Mouse (Mus musculus): Measurements from ENCODE around the gene Rad51b. TPM values are rescaled to one million over a fixed set of nuclear protein-coding genes. Genes with fewer than 3 reads are reported as not detected.

Rad51b gene
- polyA plus RNA-seq, 1 experiment from 2014 or later, result 4.4 TPM

DNA sequence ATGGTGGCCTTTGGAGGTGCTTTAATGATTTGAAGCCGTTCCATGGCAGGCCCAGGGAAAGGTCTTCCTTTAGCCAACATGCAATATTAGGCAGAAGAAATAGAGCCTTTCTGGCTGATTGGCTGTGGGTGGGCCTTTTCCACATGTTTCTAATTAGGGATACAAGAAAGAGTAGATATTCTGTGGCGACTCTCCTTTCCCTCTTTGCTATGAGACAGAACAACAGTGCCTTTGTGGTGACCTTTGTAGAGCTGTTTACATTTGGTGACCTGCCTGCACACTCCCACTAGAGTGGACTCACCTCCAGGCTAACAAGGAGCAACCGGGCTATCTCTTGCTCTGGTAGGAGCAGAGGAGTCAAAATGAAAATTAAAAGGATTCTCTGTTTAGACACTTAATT is 386.3 kb downstream of the Rad51b start:
- Histone ChIP-seq H3K9ac (ENCODE audit: low read depth, low read length) (no peak overlapping the region), H3K4me3 (ENCODE audit: low read depth, low read length) (no peak overlapping the region), H3K27me3 (ENCODE audit: control insufficient read depth, insufficient read depth, low read depth, low read length) (no peaks in the 10 kb centered on the region), H3K27ac (ENCODE audit: low read length) (peak overlapping the region; percentile 30; the same call in 1 of the 2 replicates), H3K4me1 (ENCODE audit: control insufficient read depth, low read depth, low read length) (peaks cover 7% of the 10 kb centered on the region), H3K9me3 (replicated peaks; ENCODE audit: control insufficient read depth, low read length) (no peaks in the 10 kb centered on the region), H3K36me3 (ENCODE audit: control insufficient read depth, insufficient read depth) (no peaks in the 10 kb centered on the region), H3K4me2 (ENCODE audit: low read depth, low read length) (no peak overlapping the region)
- peak; percentile 81 for ATAC-seq (ENCODE audit: low read depth)
- 55% methylated on average over 3 of the region's 3 CpGs for WGBS (ENCODE audit: insufficient replicate concordance)

DNA sequence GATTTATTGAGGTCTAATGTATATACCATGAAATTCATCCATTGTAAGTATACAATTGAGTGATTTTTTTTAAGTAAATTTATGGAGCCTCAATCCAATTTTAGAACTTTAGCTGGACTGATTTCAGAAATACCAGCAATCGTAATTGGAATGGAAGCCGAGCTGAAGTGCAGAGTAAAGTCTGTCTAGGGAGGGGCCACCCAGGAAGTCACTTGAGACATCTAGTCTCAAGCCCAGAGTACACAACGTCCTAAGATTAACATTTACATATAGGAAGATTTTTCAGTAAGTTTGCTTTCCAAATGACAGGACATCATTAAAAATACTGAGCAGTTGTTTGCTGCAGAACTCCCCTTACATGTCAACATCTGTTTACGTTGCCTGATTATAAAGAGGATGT is 386.7 kb downstream of the Rad51b start:
- H3K9ac ChIP-seq (ENCODE audit: low read depth, low read length), result no peak overlapping the region
- no peak overlapping the region for H3K27ac ChIP-seq (ENCODE audit: low read length)
- H3K9me3 ChIP-seq (replicated peaks; ENCODE audit: control insufficient read depth, low read length), result no peaks in the 10 kb centered on the region
- H3K4me2 ChIP-seq (ENCODE audit: low read depth, low read length), result no peak overlapping the region
- H3K4me1 ChIP-seq (ENCODE audit: control insufficient read depth, low read depth, low read length), result peaks cover 7% of the 10 kb centered on the region
- WGBS (ENCODE audit: insufficient replicate concordance), result 52% methylated on average over 4 of the region's 4 CpGs
- ATAC-seq (ENCODE audit: low read depth), result no peak
- no peaks in the 10 kb centered on the region for H3K27me3 ChIP-seq (ENCODE audit: control insufficient read depth, insufficient read depth, low read depth, low read length)
- H3K36me3 ChIP-seq (ENCODE audit: control insufficient read depth, insufficient read depth), result no peaks in the 10 kb centered on the region
- no peak overlapping the region for H3K4me3 ChIP-seq (ENCODE audit: low read depth, low read length)

DNA sequence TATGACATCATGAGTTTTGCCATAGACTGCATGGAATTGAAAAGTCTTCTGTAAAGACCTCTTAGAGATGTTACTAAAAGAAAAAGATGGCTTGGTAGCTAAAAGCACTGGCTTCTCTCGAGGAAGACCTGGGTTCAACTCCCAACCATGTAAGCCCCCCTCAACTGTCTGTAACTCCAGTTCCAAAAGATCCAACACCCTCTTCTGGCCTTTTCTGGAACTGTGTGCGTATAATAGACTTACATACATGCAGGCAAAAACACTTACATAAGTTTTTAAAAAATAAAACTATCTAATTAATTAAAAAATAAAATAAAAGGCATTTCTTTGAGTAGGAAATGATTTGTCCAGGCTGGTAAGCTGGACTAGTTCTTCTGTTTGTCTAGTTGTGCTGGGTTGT is 387.3 kb downstream of the Rad51b start:
- WGBS (ENCODE audit: insufficient replicate concordance), result 61% methylated on average over 2 of the region's 2 CpGs
- peaks cover 7% of the 10 kb centered on the region for H3K4me1 ChIP-seq (ENCODE audit: control insufficient read depth, low read depth, low read length)
- no peaks in the 10 kb centered on the region for H3K27me3 ChIP-seq (ENCODE audit: control insufficient read depth, insufficient read depth, low read depth, low read length)
- no peak overlapping the region for H3K27ac ChIP-seq (ENCODE audit: low read length)
- no peak overlapping the region for H3K4me3 ChIP-seq (ENCODE audit: low read depth, low read length)
- no peak overlapping the region for H3K9ac ChIP-seq (ENCODE audit: low read depth, low read length)
- no peak for ATAC-seq (ENCODE audit: low read depth)
- H3K9me3 ChIP-seq (replicated peaks; ENCODE audit: control insufficient read depth, low read length), result no peaks in the 10 kb centered on the region
- no peak overlapping the region for H3K4me2 ChIP-seq (ENCODE audit: low read depth, low read length)
- no peaks in the 10 kb centered on the region for H3K36me3 ChIP-seq (ENCODE audit: control insufficient read depth, insufficient read depth)

DNA sequence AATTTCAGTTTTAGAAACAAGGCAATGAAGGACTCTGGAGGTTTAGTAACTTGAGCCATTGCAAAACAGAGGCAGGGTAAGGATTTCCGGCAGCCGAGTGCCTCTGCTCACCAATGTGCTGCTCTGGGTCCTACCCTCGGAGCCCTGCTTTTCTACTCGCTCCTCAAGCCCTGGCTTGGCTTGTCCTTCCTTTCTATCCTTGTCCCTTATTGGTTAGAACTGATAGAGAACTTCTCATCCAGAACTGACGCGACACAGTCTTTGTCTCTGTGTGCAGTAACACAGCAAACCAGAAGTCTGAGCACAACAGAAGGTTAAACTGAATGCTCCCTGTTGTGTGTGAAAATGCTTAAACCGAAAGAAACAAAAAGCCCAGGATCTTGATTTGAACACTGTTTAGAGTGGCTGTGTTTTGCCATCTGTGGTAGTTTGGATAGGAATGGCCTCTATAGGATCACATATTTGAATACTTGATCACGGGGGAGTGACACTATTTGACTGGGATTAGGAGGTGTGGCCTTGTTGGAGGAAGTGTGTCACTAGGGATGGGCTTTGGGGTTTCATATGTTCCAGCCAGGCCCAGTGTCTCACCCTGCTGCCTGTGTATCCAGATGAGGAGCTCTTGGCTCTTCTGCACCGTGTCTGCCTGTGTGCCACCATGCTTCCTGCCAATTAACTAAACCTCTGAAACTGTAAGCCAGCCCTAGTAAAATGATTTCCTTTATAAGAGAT is 389.7 kb downstream of the Rad51b start:
- Histone ChIP-seq H3K9ac (ENCODE audit: low read depth, low read length) (no peak overlapping the region), H3K27ac (ENCODE audit: low read length) (no peak overlapping the region), H3K4me1 (ENCODE audit: control insufficient read depth, low read depth, low read length) (peaks cover 7% of the 10 kb centered on the region), H3K9me3 (replicated peaks; ENCODE audit: control insufficient read depth, low read length) (no peaks in the 10 kb centered on the region), H3K4me2 (ENCODE audit: low read depth, low read length) (no peak overlapping the region), H3K36me3 (ENCODE audit: control insufficient read depth, insufficient read depth) (no peaks in the 10 kb centered on the region), H3K4me3 (ENCODE audit: low read depth, low read length) (no peak overlapping the region), H3K27me3 (ENCODE audit: control insufficient read depth, insufficient read depth, low read depth, low read length) (no peaks in the 10 kb centered on the region)
- whole genome bisulfite sequencing (ENCODE audit: insufficient replicate concordance), result 65% methylated on average over 9 of the region's 9 CpGs
- ATAC-seq (ENCODE audit: low read depth), result no peak

DNA sequence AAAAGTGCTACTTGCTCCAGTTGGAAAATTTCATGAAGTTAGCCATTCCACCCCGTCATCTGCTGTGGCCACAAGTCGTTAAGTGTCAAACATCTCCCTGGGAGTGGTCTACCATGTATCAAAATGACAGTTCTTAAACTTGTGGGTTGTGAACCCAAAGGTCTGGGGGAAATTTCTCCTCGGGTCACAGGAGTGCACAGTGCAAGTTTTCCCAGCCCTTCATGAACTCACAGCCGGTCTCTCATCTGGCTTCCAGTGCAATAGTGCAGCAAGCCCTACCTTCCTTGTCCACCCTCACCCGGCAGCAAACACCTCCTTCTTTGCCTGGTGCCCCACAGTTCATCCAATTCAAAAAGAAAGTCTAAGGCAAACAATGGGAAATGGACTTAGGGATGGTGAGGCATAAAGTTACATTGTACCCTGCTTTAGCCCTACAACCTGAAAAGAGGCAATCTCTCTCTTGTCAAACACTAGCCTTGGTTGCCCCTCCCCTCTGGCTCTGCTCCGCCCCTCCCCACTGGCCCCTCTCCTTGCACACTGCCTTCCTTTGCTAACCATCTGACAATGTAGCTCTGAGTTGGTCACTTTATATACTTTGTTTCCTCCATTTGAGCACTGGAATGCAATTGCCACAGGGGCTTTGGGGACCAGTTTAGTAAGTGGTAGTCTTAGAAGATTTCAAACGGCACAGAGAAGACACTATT is 390.8 kb downstream of the Rad51b start:
- ATAC-seq (ENCODE audit: low read depth), result no peak
- no peak overlapping the region for H3K27ac ChIP-seq (ENCODE audit: low read length)
- WGBS (ENCODE audit: insufficient replicate concordance), result 40% methylated on average over 7 of the region's 7 CpGs

DNA sequence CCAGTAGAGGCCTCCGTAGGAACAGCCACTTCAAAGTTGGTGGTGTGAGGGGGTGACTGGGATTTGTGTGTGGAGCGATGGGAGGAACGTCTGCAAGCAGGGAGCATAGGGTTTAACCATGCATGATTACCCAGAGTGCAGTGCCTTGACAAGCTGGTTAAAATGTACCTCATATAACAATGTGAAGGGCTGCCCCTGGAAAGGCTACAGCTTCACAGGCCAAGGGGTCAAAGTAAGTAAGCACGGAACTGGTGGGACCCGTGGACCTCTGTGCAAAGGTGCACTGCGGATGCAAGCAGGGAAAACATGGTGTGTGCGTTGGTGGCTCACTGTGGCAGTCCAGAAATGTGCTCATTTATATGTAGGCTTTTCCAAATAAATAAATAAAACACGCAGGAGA is 392.2 kb downstream of the Rad51b start:
- ATAC-seq (ENCODE audit: low read depth), result peak; percentile 87
- H3K4me1 ChIP-seq (ENCODE audit: control insufficient read depth, low read depth, low read length), result peaks cover 3% of the 10 kb centered on the region
- no peak overlapping the region for H3K4me2 ChIP-seq (ENCODE audit: low read depth, low read length)
- H3K4me3 ChIP-seq (ENCODE audit: low read depth, low read length), result no peak overlapping the region
- no peaks in the 10 kb centered on the region for H3K9me3 ChIP-seq (replicated peaks; ENCODE audit: control insufficient read depth, low read length)
- H3K27me3 ChIP-seq (ENCODE audit: control insufficient read depth, insufficient read depth, low read depth, low read length), result no peaks in the 10 kb centered on the region
- peak overlapping the region; percentile 21; the same call in 1 of the 2 replicates for H3K27ac ChIP-seq (ENCODE audit: low read length)
- no peaks in the 10 kb centered on the region for H3K36me3 ChIP-seq (ENCODE audit: control insufficient read depth, insufficient read depth)
- H3K9ac ChIP-seq (ENCODE audit: low read depth, low read length), result no peak overlapping the region
- 73% methylated on average over 8 of the region's 8 CpGs for WGBS (ENCODE audit: insufficient replicate concordance)

More for the DNA sequence above, 390.8 kb downstream of the Rad51b start:
- Histone ChIP-seq H3K4me3 (ENCODE audit: low read depth, low read length) (no peak overlapping the region), H3K4me2 (ENCODE audit: low read depth, low read length) (no peak overlapping the region), H3K4me1 (ENCODE audit: control insufficient read depth, low read depth, low read length) (peaks cover 7% of the 10 kb centered on the region), H3K9ac (ENCODE audit: low read depth, low read length) (no peak overlapping the region), H3K9me3 (replicated peaks; ENCODE audit: control insufficient read depth, low read length) (no peaks in the 10 kb centered on the region), H3K36me3 (ENCODE audit: control insufficient read depth, insufficient read depth) (no peaks in the 10 kb centered on the region), H3K27me3 (ENCODE audit: control insufficient read depth, insufficient read depth, low read depth, low read length) (no peaks in the 10 kb centered on the region)

DNA sequence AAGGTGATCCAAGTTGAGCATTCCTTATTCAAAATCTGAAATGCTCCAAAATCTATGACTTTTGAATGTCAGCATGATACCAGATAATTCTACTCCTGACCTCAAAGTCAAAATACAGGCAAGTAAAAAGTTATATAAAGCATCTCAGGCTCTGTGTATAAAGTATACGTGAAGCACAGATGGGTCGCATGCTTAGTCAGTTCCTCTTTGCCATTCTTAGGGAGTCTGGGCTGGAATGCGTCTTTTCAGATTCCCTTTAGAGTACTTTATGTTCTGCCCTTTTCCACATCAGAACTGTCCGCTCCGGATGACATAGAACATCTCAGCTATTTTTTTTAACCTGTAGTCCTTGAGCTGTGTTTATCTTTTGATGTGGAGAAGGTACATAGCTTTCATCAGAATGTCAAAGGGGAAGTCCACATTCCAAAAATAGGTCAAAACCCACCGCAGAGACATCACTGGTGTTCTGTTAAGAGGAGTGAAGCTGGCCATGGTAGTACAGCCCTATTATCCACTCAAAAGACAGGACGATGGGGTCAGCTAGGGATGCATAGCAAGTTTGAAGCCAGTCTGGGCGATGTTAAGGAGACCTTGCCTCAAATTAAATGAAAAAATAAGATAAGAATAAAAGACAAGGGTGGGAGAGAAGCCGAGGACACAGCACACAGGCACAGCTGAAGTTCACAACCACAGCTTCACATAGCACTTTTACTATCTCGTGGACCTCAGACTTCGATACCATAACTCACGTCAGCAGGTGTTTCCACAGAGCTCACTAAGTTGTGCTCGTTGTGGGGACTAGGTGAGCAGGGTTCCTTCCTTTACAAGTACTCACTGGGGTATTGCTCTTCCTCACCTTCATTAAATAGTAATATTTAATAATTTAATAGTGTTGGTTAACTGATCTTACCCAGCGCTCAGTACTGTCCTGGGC is 395.1 kb downstream of the Rad51b start:
- H3K4me1 ChIP-seq (ENCODE audit: control insufficient read depth, low read depth, low read length), result peaks cover 3% of the 10 kb centered on the region
- H3K36me3 ChIP-seq (ENCODE audit: control insufficient read depth, insufficient read depth), result no peaks in the 10 kb centered on the region
- no peak overlapping the region for H3K9ac ChIP-seq (ENCODE audit: low read depth, low read length)
- WGBS (ENCODE audit: insufficient replicate concordance), result 25% methylated on average over 14 of the region's 14 CpGs
- H3K27me3 ChIP-seq (ENCODE audit: control insufficient read depth, insufficient read depth, low read depth, low read length), result no peaks in the 10 kb centered on the region
- H3K4me2 ChIP-seq (ENCODE audit: low read depth, low read length), result no peak overlapping the region
- no peak for ATAC-seq (ENCODE audit: low read depth)
- no peak overlapping the region for H3K4me3 ChIP-seq (ENCODE audit: low read depth, low read length)
- no peaks in the 10 kb centered on the region for H3K9me3 ChIP-seq (replicated peaks; ENCODE audit: control insufficient read depth, low read length)
- H3K27ac ChIP-seq (ENCODE audit: low read length), result no peak overlapping the region

DNA sequence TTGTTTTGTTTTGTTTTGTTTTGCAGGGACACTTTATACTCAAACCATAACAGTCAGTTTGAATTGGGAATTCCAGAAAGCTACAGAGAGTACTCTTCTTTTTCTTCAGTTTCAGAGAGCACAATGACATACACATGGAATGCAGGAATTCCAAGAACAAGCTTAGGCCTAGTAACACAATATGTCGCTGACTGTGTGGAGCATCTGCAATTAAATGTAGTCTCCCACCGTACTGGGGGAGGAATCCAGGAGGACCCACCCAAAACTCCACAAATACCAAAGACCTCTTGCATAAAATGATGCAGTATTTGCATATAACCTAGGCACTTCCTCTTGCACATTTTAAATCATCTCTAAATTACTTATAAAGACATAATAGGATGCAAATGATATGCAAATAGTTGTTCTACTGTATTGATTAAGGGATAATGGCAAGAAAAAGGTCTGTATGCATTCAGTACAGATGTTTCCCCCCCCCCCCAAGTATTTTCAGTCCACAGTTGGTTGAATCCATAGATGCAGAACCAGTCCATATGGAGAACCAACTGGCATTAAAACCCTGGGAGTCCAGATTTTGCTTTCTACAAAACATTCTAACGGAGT is 398.9 kb downstream of the Rad51b start:
- H3K9ac ChIP-seq (ENCODE audit: low read depth, low read length), result no peak overlapping the region
- H3K27me3 ChIP-seq (ENCODE audit: control insufficient read depth, insufficient read depth, low read depth, low read length), result no peaks in the 10 kb centered on the region
- H3K9me3 ChIP-seq (replicated peaks; ENCODE audit: control insufficient read depth, low read length), result no peaks in the 10 kb centered on the region
- no peak overlapping the region for H3K27ac ChIP-seq (ENCODE audit: low read length)
- no peak for ATAC-seq (ENCODE audit: low read depth)
- no peaks in the 10 kb centered on the region; the same call in 1 of the 2 replicates for H3K4me1 ChIP-seq (ENCODE audit: control insufficient read depth, low read depth, low read length)
- no peaks in the 10 kb centered on the region for H3K36me3 ChIP-seq (ENCODE audit: control insufficient read depth, insufficient read depth)
- no peak overlapping the region for H3K4me2 ChIP-seq (ENCODE audit: low read depth, low read length)
- 80% methylated on average over 3 of the region's 3 CpGs for WGBS (ENCODE audit: insufficient replicate concordance)
- H3K4me3 ChIP-seq (ENCODE audit: low read depth, low read length), result no peak overlapping the region
